Mouse (Mus musculus): ENCODE measurements around the gene Fbp2. TPM values are rescaled to one million over a fixed set of nuclear protein-coding genes. Genes with fewer than 3 reads are reported as not detected.

Fbp2 gene
- total and polyA plus RNA-seq, 2 experiments from 2014 or later, result 0.78 to 1.1 TPM

DNA sequence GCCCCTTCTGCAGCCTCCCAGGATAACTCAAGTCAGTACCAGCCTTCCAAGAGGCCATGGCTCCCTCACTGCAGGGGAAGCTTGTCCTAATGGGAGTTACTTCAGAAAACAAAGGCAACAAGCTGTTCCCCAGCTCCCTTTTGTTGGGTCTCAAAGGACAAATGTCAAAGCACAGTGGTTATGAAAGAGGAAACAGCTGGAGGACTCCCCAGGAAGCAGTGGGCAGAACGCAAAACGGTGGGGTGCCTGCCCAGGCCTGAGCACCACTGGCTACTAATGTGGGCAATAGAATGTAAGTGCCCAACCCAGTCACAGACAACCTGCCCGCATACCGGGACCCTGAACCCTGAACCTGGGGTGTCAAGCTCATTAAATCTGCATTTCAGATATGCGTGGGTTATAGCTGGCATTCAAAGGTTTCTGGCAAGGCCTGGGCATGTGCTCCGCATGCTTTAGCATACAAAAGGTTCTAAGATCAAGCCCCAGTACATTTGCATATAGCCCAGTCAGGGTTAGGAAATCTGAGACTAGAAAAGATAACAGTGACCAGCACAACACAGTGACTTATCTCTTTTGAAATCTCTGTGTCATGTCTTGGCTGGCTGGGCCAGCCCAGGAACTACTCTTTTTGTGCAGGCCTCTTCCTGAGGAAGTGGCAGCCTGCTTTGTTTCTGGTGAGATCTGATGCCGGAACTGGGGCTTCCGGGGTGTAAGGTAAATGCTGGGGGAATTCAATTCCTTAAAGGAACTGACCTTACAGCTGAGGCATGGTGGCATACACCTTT, 21.8 kb upstream of the Fbp2 start:
- no peak overlapping the region for H3K27ac ChIP-seq
- H3K4me1 ChIP-seq (ENCODE audit: insufficient read depth, low read length), result no peaks in the 10 kb centered on the region
- no peak overlapping the region for H3K9ac ChIP-seq (replicated peaks; ENCODE audit: low read length)
- H3K4me3 ChIP-seq (ENCODE audit: low read length), result no peak overlapping the region
- no peak overlapping the region for H3K4me2 ChIP-seq (ENCODE audit: low read depth, low read length)
- no peaks in the 10 kb centered on the region for H3K36me3 ChIP-seq (ENCODE audit: insufficient read depth, low read length)
- WGBS, result 26% methylated on average over 8 of the region's 8 CpGs
- H3K9me3 ChIP-seq (ENCODE audit: low read length), result no peaks in the 10 kb centered on the region
- no peaks in the 10 kb centered on the region for H3K27me3 ChIP-seq (ENCODE audit: insufficient read depth, low read length)
- no peak for TF ChIP-seq CTCF (IDR thresholded peaks at IDR 0.05; ENCODE audit: low read depth)
- DNase-seq (ENCODE audit: low spot score) (no peak), ATAC-seq (no peak)

GRCm38 (mm10) chr13:62879411-62879810, 21.2 kb upstream of the Fbp2 start:
- Histone ChIP-seq H3K36me3 (ENCODE audit: insufficient read depth, low read length) (no peaks in the 10 kb centered on the region), H3K27me3 (ENCODE audit: insufficient read depth, low read length) (no peaks in the 10 kb centered on the region), H3K4me3 (ENCODE audit: low read length) (no peak overlapping the region), H3K9me3 (ENCODE audit: low read length) (no peaks in the 10 kb centered on the region), H3K27ac (no peak overlapping the region), H3K4me2 (ENCODE audit: low read depth, low read length) (no peak overlapping the region), H3K4me1 (ENCODE audit: insufficient read depth, low read length) (no peaks in the 10 kb centered on the region), H3K9ac (replicated peaks; ENCODE audit: low read length) (no peak overlapping the region)
- 21% methylated on average over 6 of the region's 6 CpGs for WGBS
- no peak for DNase-seq (ENCODE audit: low spot score)
- TF ChIP-seq CTCF (IDR thresholded peaks at IDR 0.05; ENCODE audit: low read depth), result no peak
- ATAC-seq, result no peak

GRCm38 (mm10) chr13:62877247-62877646, 19.0 kb upstream of the Fbp2 start:
- 15% methylated on average over 5 of the region's 5 CpGs for WGBS
- H3K27me3 ChIP-seq (ENCODE audit: insufficient read depth, low read length), result no peaks in the 10 kb centered on the region
- no peak overlapping the region for H3K27ac ChIP-seq
- DNase-seq (ENCODE audit: low spot score), result no peak
- H3K9me3 ChIP-seq (ENCODE audit: low read length), result no peaks in the 10 kb centered on the region
- no peak for ATAC-seq
- no peak for TF ChIP-seq CTCF (IDR thresholded peaks at IDR 0.05; ENCODE audit: low read depth)
- H3K4me2 ChIP-seq (ENCODE audit: low read depth, low read length), result no peak overlapping the region
- H3K36me3 ChIP-seq (ENCODE audit: insufficient read depth, low read length), result no peaks in the 10 kb centered on the region
- H3K4me1 ChIP-seq (ENCODE audit: insufficient read depth, low read length), result no peaks in the 10 kb centered on the region
- H3K4me3 ChIP-seq (ENCODE audit: low read length), result no peak overlapping the region
- H3K9ac ChIP-seq (replicated peaks; ENCODE audit: low read length), result no peak overlapping the region

DNA sequence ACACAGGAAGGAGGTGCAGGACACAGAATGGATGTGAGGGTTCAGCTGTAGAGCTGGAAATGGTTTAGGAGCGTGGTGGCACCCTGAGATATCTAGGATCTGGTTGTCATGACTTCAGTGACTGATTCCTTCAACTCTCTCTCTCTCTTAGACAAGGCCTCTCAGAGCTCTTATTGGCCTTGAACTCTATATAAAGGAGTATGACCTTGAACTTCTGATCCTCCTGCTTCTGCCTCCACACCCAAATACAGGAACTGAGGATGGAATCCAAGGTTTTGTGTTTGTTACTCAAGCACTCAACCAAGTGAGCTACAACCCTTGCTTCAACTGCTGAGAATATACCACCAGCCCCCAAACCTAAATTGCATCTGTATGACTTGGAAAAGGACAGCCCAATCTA, 17.9 kb upstream of the Fbp2 start:
- Histone ChIP-seq H3K36me3 (ENCODE audit: insufficient read depth, low read length) (no peaks in the 10 kb centered on the region), H3K9ac (replicated peaks; ENCODE audit: low read length) (no peak overlapping the region), H3K9me3 (ENCODE audit: low read length) (no peaks in the 10 kb centered on the region), H3K4me1 (ENCODE audit: insufficient read depth, low read length) (no peaks in the 10 kb centered on the region), H3K4me2 (ENCODE audit: low read depth, low read length) (no peak overlapping the region), H3K27me3 (ENCODE audit: insufficient read depth, low read length) (no peaks in the 10 kb centered on the region), H3K4me3 (ENCODE audit: low read length) (no peak overlapping the region), H3K27ac (no peak overlapping the region)
- DNase-seq (ENCODE audit: low spot score) (no peak), ATAC-seq (no peak)
- 68% methylated on average over 1 of the region's 1 CpGs for WGBS
- TF ChIP-seq CTCF (IDR thresholded peaks at IDR 0.05; ENCODE audit: low read depth), result no peak

GRCm38 (mm10) chr13:62872252-62872651, 14.0 kb upstream of the Fbp2 start:
- TF ChIP-seq CTCF (IDR thresholded peaks at IDR 0.05; ENCODE audit: low read depth), result no peak
- 67% methylated on average over 3 of the region's 3 CpGs for WGBS
- ATAC-seq, result no peak

GRCm38 (mm10) chr13:62870605-62871004, 12.4 kb upstream of the Fbp2 start:
- Histone ChIP-seq H3K9ac (replicated peaks; ENCODE audit: low read length) (no peak overlapping the region), H3K27me3 (ENCODE audit: insufficient read depth, low read length) (no peaks in the 10 kb centered on the region), H3K4me1 (ENCODE audit: insufficient read depth, low read length) (no peaks in the 10 kb centered on the region), H3K4me3 (ENCODE audit: low read length) (no peak overlapping the region), H3K27ac (no peak overlapping the region), H3K4me2 (ENCODE audit: low read depth, low read length) (no peak overlapping the region), H3K9me3 (ENCODE audit: low read length) (no peaks in the 10 kb centered on the region), H3K36me3 (ENCODE audit: insufficient read depth, low read length) (no peaks in the 10 kb centered on the region)
- no peak for DNase-seq (ENCODE audit: low spot score)
- no peak for ATAC-seq
- TF ChIP-seq CTCF (IDR thresholded peaks at IDR 0.05; ENCODE audit: low read depth), result no peak
- 87% methylated on average over 2 of the region's 2 CpGs for WGBS

More at GRCm38 (mm10) chr13:62872252-62872651, 14.0 kb upstream of the Fbp2 start:
- no peak for DNase-seq (ENCODE audit: low spot score)
- Histone ChIP-seq H3K27me3 (ENCODE audit: insufficient read depth, low read length) (no peaks in the 10 kb centered on the region), H3K9ac (replicated peaks; ENCODE audit: low read length) (no peak overlapping the region), H3K4me1 (ENCODE audit: insufficient read depth, low read length) (no peaks in the 10 kb centered on the region), H3K4me2 (ENCODE audit: low read depth, low read length) (no peak overlapping the region), H3K27ac (no peak overlapping the region), H3K9me3 (ENCODE audit: low read length) (no peaks in the 10 kb centered on the region), H3K36me3 (ENCODE audit: insufficient read depth, low read length) (no peaks in the 10 kb centered on the region), H3K4me3 (ENCODE audit: low read length) (no peak overlapping the region)

GRCm38 (mm10) chr13:62866817-62867216, 8.6 kb upstream of the Fbp2 start:
- 0 out of 2 replicates have a peak overlapping the region, but pooled peaks have one; percentile 20 for H3K27ac ChIP-seq
- no peak overlapping the region for H3K9ac ChIP-seq (replicated peaks; ENCODE audit: low read length)
- H3K4me1 ChIP-seq (ENCODE audit: insufficient read depth, low read length), result no peaks in the 10 kb centered on the region
- no peaks in the 10 kb centered on the region for H3K9me3 ChIP-seq (ENCODE audit: low read length)
- 55% methylated on average over 4 of the region's 4 CpGs for WGBS
- H3K4me2 ChIP-seq (ENCODE audit: low read depth, low read length), result no peak overlapping the region
- ATAC-seq (peak; percentile 78; the same call in 1 of the 2 replicates), DNase-seq (ENCODE audit: low spot score) (peak; percentile 65)
- no peak overlapping the region for H3K4me3 ChIP-seq (ENCODE audit: low read length)
- no peak for TF ChIP-seq CTCF (IDR thresholded peaks at IDR 0.05; ENCODE audit: low read depth)
- H3K36me3 ChIP-seq (ENCODE audit: insufficient read depth, low read length), result no peaks in the 10 kb centered on the region
- no peaks in the 10 kb centered on the region for H3K27me3 ChIP-seq (ENCODE audit: insufficient read depth, low read length)
